Mouse (Mus musculus): ENCODE results near the gene Fmo3.

Gene Fmo3

GRCm38 (mm10) chr1:162984428-162984827 is at the start of gene Fmo3:
TSS of gene Fmo3 (minus strand) at chr1:162984528.
- DNase-seq: no peak

DNA sequence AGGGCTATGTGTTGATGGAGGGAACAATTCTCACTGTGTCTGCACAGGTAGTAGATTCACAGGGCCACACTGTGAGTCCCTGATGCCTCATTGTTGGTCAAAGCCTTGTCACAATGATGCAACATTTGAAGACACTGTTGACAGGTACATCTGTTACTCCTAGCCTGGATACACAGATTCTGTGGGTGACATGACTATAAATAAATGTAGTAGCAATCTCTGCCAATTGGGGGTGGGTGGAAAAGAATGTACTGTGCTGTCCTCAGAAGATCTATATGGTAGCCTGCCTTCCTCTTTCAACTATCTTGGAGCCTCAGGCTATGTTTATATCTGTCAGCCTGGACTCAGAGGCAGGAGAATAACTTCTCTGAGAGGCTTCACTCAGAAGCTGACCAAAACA is 38.7 kb upstream of the Fmo3 start:
- no peak for DNase-seq

GRCm38 (mm10) chr1:163009220-163009619 is 24.9 kb upstream of the Fmo3 start:
- no peak for DNase-seq

DNA sequence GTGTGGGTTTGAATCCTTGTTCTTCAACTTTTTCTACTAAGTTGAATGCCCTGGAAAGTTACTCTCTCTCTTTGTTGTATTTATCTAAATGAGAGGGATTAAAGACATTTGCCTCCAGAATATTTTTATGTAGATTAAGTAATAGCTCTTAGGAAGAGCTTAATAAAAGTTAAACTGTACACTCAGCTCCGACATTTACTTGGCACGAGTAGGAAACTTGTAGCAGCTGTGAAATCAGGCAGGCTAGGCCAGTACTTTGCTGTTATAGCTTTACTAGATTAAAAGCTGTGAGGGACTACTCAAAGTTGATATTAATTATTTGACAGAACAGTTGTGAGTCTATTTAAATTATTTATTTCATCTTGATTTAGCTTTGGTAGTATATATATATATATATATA is 19.2 kb upstream of the Fmo3 start:
- DNase-seq: no peak

GRCm38 (mm10) chr1:163001271-163001829 is 17.0 kb upstream of the Fmo3 start:
- no peak for DNase-seq

- no peak for DNase-seq
These were observed 3.2 kb upstream of the Fmo3 start for GRCm38 (mm10) chr1:162987546-162987945.

DNA sequence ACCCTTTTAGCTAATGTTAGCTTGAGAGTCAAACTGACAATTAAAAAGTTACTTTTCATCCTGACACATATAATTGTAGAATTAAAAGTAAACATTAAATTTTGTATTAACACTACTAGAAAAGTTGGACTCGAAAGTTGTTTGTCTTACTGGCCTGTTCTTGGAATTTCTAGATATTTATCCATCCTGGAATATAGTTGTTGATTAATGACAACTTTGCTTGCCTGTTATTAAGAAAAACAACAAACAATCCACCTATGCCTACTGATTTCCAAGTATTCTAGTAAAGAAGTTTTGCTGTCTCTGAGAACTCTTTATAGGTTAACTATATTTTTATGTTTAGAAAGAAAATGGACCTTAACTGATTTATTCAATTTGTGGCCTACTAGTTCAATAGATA is 2.4 kb upstream of the Fmo3 start:
- DNase-seq: no peak

GRCm38 (mm10) chr1:162986121-162986748 is 1.9 kb upstream of the Fmo3 start:
- DNase-seq: no peak

- no peak for DNase-seq
These were observed 20.8 kb downstream of the Fmo3 start for GRCm38 (mm10) chr1:162963556-162963955.

DNA sequence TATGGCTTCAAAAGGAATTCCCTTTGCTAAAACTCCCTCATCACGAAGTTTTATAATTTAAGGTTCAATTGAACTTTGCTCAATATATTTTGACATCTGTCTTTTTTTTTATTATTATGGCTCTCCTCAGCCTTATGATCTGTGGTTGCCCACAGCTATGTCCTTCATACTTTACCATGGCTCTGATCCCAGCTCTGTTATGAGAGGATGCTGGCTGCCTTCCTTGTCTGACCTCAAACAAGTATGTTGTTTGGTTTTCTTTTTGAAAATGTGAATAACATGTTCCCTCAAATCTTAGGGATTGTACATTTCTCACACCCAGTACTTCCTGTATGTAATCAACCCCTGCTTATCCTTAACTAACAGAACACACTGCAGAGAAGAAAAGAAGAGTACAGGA is 26.9 kb downstream of the Fmo3 start:
- DNase-seq: no peak

- DNase-seq: peak; percentile 21
These were observed 31.2 kb downstream of the Fmo3 start for GRCm38 (mm10) chr1:162953079-162953478.

GRCm38 (mm10) chr1:162949763-162950162 is 34.6 kb downstream of the Fmo3 start:
- no peak for DNase-seq

GRCm38 (mm10) chr1:162947934-162948333 is 36.4 kb downstream of the Fmo3 start:
- DNase-seq: no peak

- peak; percentile 16 for DNase-seq
These were observed 37.3 kb downstream of the Fmo3 start for GRCm38 (mm10) chr1:162946837-162947558.

- peak; percentile 58 for DNase-seq
These were observed 40.6 kb downstream of the Fmo3 start for GRCm38 (mm10) chr1:162943700-162944099.

- DNase-seq: no peak
These were observed 45.5 kb downstream of the Fmo3 start for GRCm38 (mm10) chr1:162938696-162939351.

DNA sequence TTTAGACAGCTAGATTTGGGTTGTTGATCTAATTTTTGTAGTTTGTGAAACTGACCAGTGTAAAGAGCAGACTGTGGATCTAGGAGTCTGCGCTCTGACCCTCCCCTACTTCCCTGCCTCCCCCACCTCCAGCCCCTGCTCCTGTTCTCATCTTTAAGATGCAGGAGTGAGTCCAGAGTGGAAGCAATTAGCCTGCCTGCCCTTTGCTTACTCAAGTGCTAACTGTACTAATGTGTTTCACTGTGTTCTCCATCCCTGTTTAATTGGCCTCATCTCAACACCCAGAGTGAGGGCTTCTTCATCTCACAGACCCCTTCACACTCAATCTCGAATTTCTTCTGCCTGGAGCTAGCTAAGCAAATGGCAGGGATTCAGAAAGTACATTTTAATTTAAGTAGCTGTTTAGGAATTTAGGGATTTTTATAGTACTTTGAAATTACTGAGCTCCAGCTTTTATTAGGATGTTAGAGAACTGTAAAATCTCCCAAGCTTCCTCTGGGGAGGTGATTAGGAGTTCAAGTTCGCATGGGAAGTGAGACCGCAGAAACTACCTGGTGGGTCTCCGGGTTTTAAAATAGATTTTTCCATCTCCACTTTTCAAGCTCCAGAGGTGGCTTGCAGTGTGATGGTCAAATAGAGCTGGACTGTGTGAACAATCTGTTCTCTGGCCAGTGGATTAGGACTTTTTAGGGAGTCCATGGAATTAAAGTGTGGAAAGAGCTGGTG is 46.2 kb downstream of the Fmo3 start:
- DNase-seq: no peak

- no peak for DNase-seq
These were observed 46.9 kb downstream of the Fmo3 start, which contains the start of gene Fmo6 for GRCm38 (mm10) chr1:162937415-162937814. TSS of gene Fmo6 (minus strand) at chr1:162937515.

- DNase-seq: no peak
These were observed 49.8 kb downstream of the Fmo3 start for GRCm38 (mm10) chr1:162934374-162935012.

DNA sequence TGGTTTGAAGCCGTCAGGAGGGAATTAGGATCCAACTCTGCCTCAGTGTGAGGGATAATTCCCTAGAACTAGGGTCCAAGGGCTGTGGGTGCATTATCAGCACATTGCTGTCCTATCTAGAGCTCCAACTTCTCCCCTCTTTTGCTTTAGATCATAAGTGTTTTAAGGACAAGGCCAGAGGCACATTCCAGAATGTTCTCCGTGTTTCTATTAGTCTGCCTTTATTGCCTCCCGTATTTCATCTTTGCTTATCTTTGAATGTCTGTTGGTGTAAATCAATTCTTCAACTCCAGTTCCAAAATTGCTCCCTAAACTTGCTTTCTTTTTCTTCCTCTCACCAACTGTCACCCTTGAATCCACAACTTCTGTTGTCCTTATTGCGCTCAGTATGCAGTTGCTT is 51.9 kb downstream of the Fmo3 start:
- no peak for DNase-seq

DNA sequence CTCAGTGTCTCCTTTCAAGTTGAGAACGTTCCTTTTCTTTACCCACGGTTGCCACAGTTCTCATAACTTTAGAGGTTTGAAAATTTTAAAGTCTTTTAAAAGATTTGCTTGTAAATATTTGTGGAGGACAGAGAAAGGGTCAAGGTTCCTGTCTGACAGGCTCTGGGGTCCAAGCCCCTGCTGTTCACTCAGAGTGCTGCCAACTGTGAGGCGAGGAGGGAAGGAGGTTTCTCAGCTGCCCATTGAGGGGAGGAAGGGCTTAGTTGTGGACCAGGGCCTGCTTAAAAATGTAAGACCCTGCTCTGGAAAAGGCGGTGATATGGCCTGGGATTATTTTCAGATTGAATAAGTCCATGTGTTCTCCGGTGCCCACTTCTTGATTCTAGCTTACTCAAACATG is 52.4 kb downstream of the Fmo3 start:
- DNase-seq: no peak

GRCm38 (mm10) chr1:162931310-162931875 is 52.9 kb downstream of the Fmo3 start:
- DNase-seq: no peak
